Mouse (Mus musculus) spleen, adult 2 months (tissue): Measurements from ENCODE around the gene Nutm1.

Source experiments
- CTCF ChIP-seq: fragments of 200-500 bp; IDR thresholded peaks from 2 replicates; pipeline ENCODE4 v1.5.1; 2011; ENCODE audit warnings: mild to moderate bottlenecking, inconsistent platforms; ENCODE audit not compliant: insufficient read depth, insufficient read length, insufficient replicate concordance; ENCODE audit errors: extremely low read depth
- POLR2A ChIP-seq: fragments of 200-500 bp; IDR thresholded peaks from 2 replicates; pipeline ENCODE4 v1.6.1; 2011; ENCODE audit warnings: low read depth, low read length, inconsistent platforms

- TF ChIP-seq CTCF, result no peak
- TF ChIP-seq POLR2A, result no peak
Measured at GRCm38 (mm10) chr2:112298221-112298620, 39.1 kb upstream of the Nutm1 start.
